Mouse (Mus musculus) ES-Bruce4 (cell line): Measurements from ENCODE around the gene Taf12. TPM values are rescaled to one million over a fixed set of nuclear protein-coding genes. Genes with fewer than 3 reads are reported as not detected.
A peak's percentile ranks its signal among the peaks of the same experiment; 100 is the strongest.

ENCODE experiments used
- H3K27ac ChIP-seq: 2 replicates; pipeline ENCODE4 v1.5.1; 2012; ENCODE audit warnings: low read length, inconsistent platforms; ENCODE audit not compliant: insufficient read depth
- H3K27me3 ChIP-seq: 2 replicates; pipeline ENCODE4 v1.6.1; 2012; ENCODE audit warnings: mild to moderate bottlenecking, low read length, inconsistent platforms; ENCODE audit not compliant: control insufficient read depth, poor library complexity, insufficient read depth, severe bottlenecking
- H3K36me3 ChIP-seq: 2 replicates; pipeline ENCODE4 v1.6.1; 2012; ENCODE audit warnings: inconsistent platforms, mild to moderate bottlenecking, low read length, moderate library complexity; ENCODE audit not compliant: control insufficient read depth, poor library complexity, insufficient read depth, severe bottlenecking
- H3K4me1 ChIP-seq: one replicate; pipeline ENCODE4 v1.8.1; 2011; ENCODE audit warnings: low read length; ENCODE audit not compliant: control insufficient read depth, insufficient read depth
- H3K4me3 ChIP-seq: 2 replicates; pipeline ENCODE4 v1.5.1; 2011; ENCODE audit warnings: low read depth, mild to moderate bottlenecking, low read length
- H3K9ac ChIP-seq: 2 replicates; pipeline ENCODE4 v1.6.1; 2012; ENCODE audit warnings: low read depth, mild to moderate bottlenecking, inconsistent platforms; ENCODE audit not compliant: poor library complexity, severe bottlenecking
- H3K9me3 ChIP-seq: replicated peaks from 2 replicates; pipeline ENCODE4 v1.6.1; 2012; ENCODE audit warnings: mild to moderate bottlenecking, low read length, inconsistent platforms; ENCODE audit not compliant: control insufficient read depth, poor library complexity, insufficient read depth, severe bottlenecking
- CTCF ChIP-seq: IDR thresholded peaks from one replicate; pipeline ENCODE4 v1.8.1; 2011; ENCODE audit warnings: low read depth, low read length
- EP300 ChIP-seq: IDR thresholded peaks from 2 replicates; pipeline ENCODE4 v1.6.1; 2011; ENCODE audit warnings: low read depth, low read length; ENCODE audit not compliant: insufficient read depth
- POLR2A ChIP-seq: IDR thresholded peaks from one replicate; pipeline ENCODE4 v1.8.1; 2011; ENCODE audit warnings: low read length; ENCODE audit not compliant: insufficient read depth
- polyA plus RNA-seq: library from polyadenylated mRNA; stranded (reverse); fragments of >200 nt; gene quantifications from 2 replicates; pipeline ENCODE4 v1.2.4, GENCODE M21; 2011; ENCODE audit warnings: low read depth; ENCODE audit not compliant: missing spikeins, insufficient read depth, insufficient read length

Gene Taf12
- polyA plus RNA-seq, 1 experiment, result 34.3 TPM

- H3K4me3 ChIP-seq, result no peak overlapping the region
- peaks cover 19% of the 10 kb centered on the region for H3K36me3 ChIP-seq
- no peaks in the 10 kb centered on the region for H3K27me3 ChIP-seq
- H3K27ac ChIP-seq, result no peak overlapping the region
- no peak for TF ChIP-seq EP300
- TF ChIP-seq CTCF, result no peak
- no peak for TF ChIP-seq POLR2A
- no peak overlapping the region for H3K9ac ChIP-seq
- H3K4me1 ChIP-seq, result no peaks in the 10 kb centered on the region
- H3K9me3 ChIP-seq, result no peaks in the 10 kb centered on the region
These were observed 41.5 kb downstream of the Taf12 start for GRCm38 (mm10) chr4:132315711-132316110.

DNA sequence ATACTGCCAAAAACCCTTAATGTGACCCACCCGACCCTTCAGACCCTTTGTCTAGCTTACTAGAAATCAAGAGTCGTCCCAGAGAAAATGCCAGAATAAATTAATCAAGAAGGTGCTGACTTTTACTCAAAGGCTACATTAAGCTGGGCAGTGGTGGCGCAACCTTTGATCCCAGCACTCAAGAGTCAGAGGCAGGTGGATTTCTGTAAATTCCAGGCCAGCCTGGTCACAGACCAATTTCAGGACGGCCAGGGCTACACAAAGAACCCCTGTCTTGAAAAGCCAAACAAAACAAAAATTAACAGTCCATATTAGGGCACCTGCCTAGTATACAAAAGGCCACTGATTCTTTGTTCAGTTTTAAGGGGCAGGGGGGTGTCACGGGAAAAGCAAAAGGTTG is 52.3 kb downstream of the Taf12 start:
- Histone ChIP-seq H3K36me3 (peaks cover 8% of the 10 kb centered on the region; the same call in 1 of the 2 replicates), H3K9ac (no peak overlapping the region), H3K4me1 (no peaks in the 10 kb centered on the region), H3K4me3 (no peak overlapping the region), H3K9me3 (no peaks in the 10 kb centered on the region), H3K27me3 (no peaks in the 10 kb centered on the region), H3K27ac (no peak overlapping the region)
- TF ChIP-seq EP300 (no peak), CTCF (no peak), POLR2A (no peak)

DNA sequence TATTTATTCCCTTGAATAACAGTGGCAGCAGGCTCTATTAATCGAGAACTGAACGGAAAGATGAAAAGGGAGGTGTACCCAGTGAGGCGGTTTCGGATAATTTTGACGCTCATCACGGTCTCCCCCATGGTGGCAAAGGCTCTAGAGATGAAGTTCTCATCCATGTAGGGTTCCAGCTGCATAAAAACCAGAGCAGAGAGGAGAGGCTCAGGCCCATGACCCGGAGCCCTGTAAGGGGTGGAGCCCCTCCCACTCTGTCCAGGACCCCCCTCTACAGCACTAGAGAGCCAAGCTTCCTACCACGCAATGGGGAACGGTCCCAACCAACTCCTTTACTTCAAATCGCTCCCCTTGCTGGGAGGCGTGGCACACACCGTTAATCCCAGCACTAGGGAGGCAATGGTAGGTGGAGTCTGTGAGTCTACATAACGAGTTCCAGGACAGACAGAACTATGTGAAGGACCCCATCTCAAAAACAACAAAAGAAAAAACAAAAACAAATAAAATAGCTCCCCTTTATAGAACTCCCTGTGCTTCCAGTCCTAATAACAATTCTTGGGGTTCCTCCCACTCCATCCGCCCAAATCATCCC is 54.3 kb downstream of the Taf12 start:
- TF ChIP-seq EP300, result no peak
- no peak for TF ChIP-seq POLR2A
- TF ChIP-seq CTCF, result no peak
- Histone ChIP-seq H3K4me1 (no peaks in the 10 kb centered on the region), H3K9ac (peak overlapping the region; percentile 37), H3K27ac (peak overlapping the region; percentile 43), H3K9me3 (no peaks in the 10 kb centered on the region), H3K36me3 (peaks cover 22% of the 10 kb centered on the region), H3K27me3 (no peaks in the 10 kb centered on the region), H3K4me3 (peak overlapping the region; percentile 70)

DNA sequence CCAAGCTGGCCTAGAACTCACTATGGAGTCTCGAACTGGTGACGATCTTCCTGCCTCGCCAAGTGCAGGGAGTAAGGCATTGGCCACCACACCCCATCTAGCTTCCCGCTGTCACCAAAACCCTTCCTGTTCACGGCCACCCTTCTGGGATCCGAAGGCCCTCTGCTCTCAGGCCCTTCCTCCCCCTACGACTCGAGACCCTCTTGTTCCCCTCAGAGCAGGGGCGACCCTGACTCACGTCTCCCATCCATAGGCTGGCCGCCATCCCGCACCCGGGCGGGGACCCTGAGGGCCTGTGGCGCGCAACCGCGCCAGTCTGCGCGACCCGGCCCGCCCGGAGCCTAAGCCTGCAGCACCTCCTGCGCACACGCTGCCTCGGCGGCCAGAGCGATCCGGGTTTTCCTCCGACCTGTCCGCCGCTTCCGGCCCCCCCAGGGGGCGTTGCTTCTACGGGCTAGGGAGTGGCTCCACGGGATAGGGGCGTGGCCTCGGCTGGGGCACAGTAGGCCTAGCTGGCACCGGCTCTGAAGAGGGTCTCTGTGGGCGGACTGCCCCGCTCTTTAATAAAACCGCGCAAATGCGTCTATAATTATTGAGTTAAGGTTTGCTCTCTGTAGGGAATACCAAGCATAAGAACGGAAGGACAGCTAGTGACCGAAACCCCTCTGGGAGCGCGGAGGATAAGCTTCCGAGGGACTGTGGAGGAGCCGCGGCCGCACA is 55.1 kb downstream of the Taf12 start, which contains the start of gene Trnau1ap:
Gene Trnau1ap, minus strand, starts transcription at position 424 of the 720 bp plus-strand sequence.
- H3K27ac ChIP-seq, result peak within 1 kb of the TSS; percentile 43
- H3K4me1 ChIP-seq, result no peaks in the 10 kb centered on the region
- TF ChIP-seq CTCF, result no peak
- TF ChIP-seq EP300, result 0 out of 2 replicates have a peak, but pooled peaks have one; percentile 15
- peak; percentile 34 for TF ChIP-seq POLR2A
- peaks cover 29% of the 10 kb centered on the region for H3K36me3 ChIP-seq
- no peaks in the 10 kb centered on the region for H3K9me3 ChIP-seq
- peak within 1 kb of the TSS; percentile 72 for H3K4me3 ChIP-seq
- no peaks in the 10 kb centered on the region for H3K27me3 ChIP-seq
- peak within 1 kb of the TSS; percentile 37 for H3K9ac ChIP-seq

DNA sequence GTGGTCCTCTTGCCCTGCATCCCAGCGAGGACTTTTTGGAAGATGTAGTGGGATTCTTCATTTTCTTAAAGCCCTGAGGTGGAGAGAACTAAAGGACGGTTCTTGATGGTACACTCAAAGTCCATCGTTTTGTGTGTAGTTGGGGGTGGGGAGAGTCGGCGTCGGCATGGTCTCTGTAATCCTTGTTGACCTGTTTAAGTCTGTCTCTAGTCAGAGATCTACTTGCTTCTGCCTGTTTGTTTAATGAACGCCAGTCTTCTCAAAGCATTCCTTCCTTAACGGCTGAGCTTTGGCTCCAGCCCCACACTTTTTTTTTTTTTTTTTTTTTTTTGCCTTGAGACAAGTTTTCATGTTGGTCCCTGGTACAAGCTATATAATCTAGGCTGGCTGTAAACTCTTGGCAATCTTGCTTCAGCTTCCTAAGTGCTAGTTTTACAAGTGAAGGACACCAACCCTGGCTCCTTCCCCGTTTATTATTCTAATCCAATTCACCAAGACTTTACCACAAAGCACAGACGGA is 55.7 kb downstream of the Taf12 start:
- H3K4me1 ChIP-seq, result no peaks in the 10 kb centered on the region
- H3K9me3 ChIP-seq, result no peaks in the 10 kb centered on the region
- H3K9ac ChIP-seq, result peak overlapping the region; percentile 37
- peak overlapping the region; percentile 72 for H3K4me3 ChIP-seq
- TF ChIP-seq EP300 (no peak), CTCF (no peak), POLR2A (no peak)
- H3K27me3 ChIP-seq, result no peaks in the 10 kb centered on the region
- H3K27ac ChIP-seq, result no peak overlapping the region
- H3K36me3 ChIP-seq, result peaks cover 32% of the 10 kb centered on the region

- Histone ChIP-seq H3K36me3 (peaks cover 43% of the 10 kb centered on the region), H3K9me3 (no peaks in the 10 kb centered on the region), H3K4me1 (no peaks in the 10 kb centered on the region), H3K9ac (no peak overlapping the region), H3K27ac (no peak overlapping the region), H3K4me3 (no peak overlapping the region), H3K27me3 (no peaks in the 10 kb centered on the region)
- TF ChIP-seq POLR2A, result no peak
- TF ChIP-seq CTCF, result no peak
- TF ChIP-seq EP300, result no peak
These were observed 57.8 kb downstream of the Taf12 start for GRCm38 (mm10) chr4:132331960-132332359.
